Mouse (Mus musculus) C2C12 (cell line): ENCODE data around the gene Scn3b.

Experiments
- CTCF ChIP-seq: IDR thresholded peaks from one replicate; pipeline ENCODE4 v1.5.1; 2011; ENCODE audit not compliant: control insufficient read depth, insufficient read depth, insufficient read length
- USF1 ChIP-seq: IDR thresholded peaks from one replicate; pipeline ENCODE4 v1.6.1; 2011; ENCODE audit warnings: low read depth, mild to moderate bottlenecking, control low read depth, moderate library complexity

GRCm38 (mm10) chr9:40227874-40228789 lies 40.9 kb upstream of the Scn3b start:
- TF ChIP-seq CTCF (peak; percentile 42), USF1 (no peak)
